Mouse (Mus musculus): ENCODE data around the gene Rft1.

Rft1 gene

GRCm38 (mm10) chr14:30630811-30631576 lies 23.2 kb upstream of the Rft1 start:
- DNase-seq = peak; percentile 84

- no peak for DNase-seq
Measured at GRCm38 (mm10) chr14:30631834-30632233, 22.3 kb upstream of the Rft1 start.

GRCm38 (mm10) chr14:30633708-30634107 lies 20.5 kb upstream of the Rft1 start:
- no peak for DNase-seq

GRCm38 (mm10) chr14:30634418-30634817 lies 19.7 kb upstream of the Rft1 start:
- no peak for DNase-seq

GRCm38 (mm10) chr14:30635219-30635910 lies 18.8 kb upstream of the Rft1 start:
- no peak for DNase-seq

- no peak for DNase-seq
Measured at GRCm38 (mm10) chr14:30636499-30636898, 17.7 kb upstream of the Rft1 start.

- DNase-seq = no peak
Measured at GRCm38 (mm10) chr14:30637087-30637486, 17.1 kb upstream of the Rft1 start.

- peak; percentile 64 for DNase-seq
Measured at GRCm38 (mm10) chr14:30638009-30638408, 16.2 kb upstream of the Rft1 start.

- DNase-seq = no peak
Measured at GRCm38 (mm10) chr14:30638686-30639085, 15.5 kb upstream of the Rft1 start.

GRCm38 (mm10) chr14:30641748-30642147 lies 12.4 kb upstream of the Rft1 start:
- no peak for DNase-seq

GRCm38 (mm10) chr14:30644026-30644425 lies 10.1 kb upstream of the Rft1 start:
- no peak for DNase-seq

GRCm38 (mm10) chr14:30645066-30645465 lies 9.1 kb upstream of the Rft1 start:
- no peak for DNase-seq

GRCm38 (mm10) chr14:30646486-30646885 lies 7.7 kb upstream of the Rft1 start:
- DNase-seq = no peak

GRCm38 (mm10) chr14:30648478-30648877 lies 5.7 kb upstream of the Rft1 start:
- no peak for DNase-seq

GRCm38 (mm10) chr14:30649745-30650144 lies 4.4 kb upstream of the Rft1 start:
- no peak for DNase-seq

- peak; percentile 92 for DNase-seq
Measured at GRCm38 (mm10) chr14:30650969-30651368, 3.2 kb upstream of the Rft1 start.

- DNase-seq = no peak
Measured at GRCm38 (mm10) chr14:30654691-30655228, 600 bp downstream of the Rft1 start.

- no peak for DNase-seq
Measured at GRCm38 (mm10) chr14:30655531-30655930, 1.4 kb downstream of the Rft1 start.

- peak; percentile 73 for DNase-seq
Measured at GRCm38 (mm10) chr14:30666061-30666460, 11.9 kb downstream of the Rft1 start.

- DNase-seq = no peak
Measured at GRCm38 (mm10) chr14:30666604-30667003, 12.4 kb downstream of the Rft1 start.

- no peak for DNase-seq
Measured at GRCm38 (mm10) chr14:30670161-30670560, 16.0 kb downstream of the Rft1 start.

GRCm38 (mm10) chr14:30671095-30671985 lies 17.2 kb downstream of the Rft1 start:
- no peak for DNase-seq

- DNase-seq = peak; percentile 96
Measured at GRCm38 (mm10) chr14:30671986-30672312, 17.8 kb downstream of the Rft1 start.

All from lung, postnatal 36 days (tissue).